Mouse (Mus musculus) midbrain, embryonic 15.5 days (tissue): ENCODE data around the gene Adarb2. TPM values are rescaled to one million over a fixed set of nuclear protein-coding genes. Genes with fewer than 3 reads are reported as not detected.
A peak's percentile ranks its signal among the peaks of the same experiment; 100 is the strongest.

Source experiments
- ATAC-seq: fragments of 200-750 bp; cut with Nextera tagmentation; replicated peaks from 2 replicates; pipeline ENCODE4 v1.8.0; 2017; ENCODE audit warnings: moderate TSS enrichment
- H3K27ac ChIP-seq: fragments of 300-500 bp; sonication (generic); 2 replicates; pipeline ENCODE4 v1.5.1; 2015; ENCODE audit warnings: mild to moderate bottlenecking, inconsistent platforms
- H3K27me3 ChIP-seq: fragments of 300-500 bp; sonication (generic); replicated peaks from 2 replicates; pipeline ENCODE4 v1.6.1; 2015; ENCODE audit warnings: inconsistent platforms
- H3K36me3 ChIP-seq: fragments of 300-500 bp; sonication (generic); replicated peaks from 2 replicates; pipeline ENCODE4 v1.6.1; 2015; ENCODE audit warnings: inconsistent platforms
- H3K4me1 ChIP-seq: fragments of 300-500 bp; sonication (generic); 2 replicates; pipeline ENCODE4 v1.6.1; 2015; ENCODE audit warnings: inconsistent platforms
- H3K4me2 ChIP-seq: fragments of 300-500 bp; sonication (generic); 2 replicates; pipeline ENCODE4 v1.6.1; 2015; ENCODE audit warnings: inconsistent platforms, mild to moderate bottlenecking, moderate library complexity
- H3K4me3 ChIP-seq: fragments of 300-500 bp; sonication (generic); 2 replicates; pipeline ENCODE4 v1.5.1; 2015; ENCODE audit warnings: mild to moderate bottlenecking, inconsistent platforms
- H3K9ac ChIP-seq: fragments of 300-500 bp; sonication (generic); 2 replicates; pipeline ENCODE4 v1.6.1; 2015; ENCODE audit warnings: mild to moderate bottlenecking, inconsistent platforms
- H3K9me3 ChIP-seq: fragments of 300-500 bp; sonication (generic); 2 replicates; pipeline ENCODE4 v1.6.1; 2016; ENCODE audit warnings: inconsistent platforms
- WGBS: fragments of 180-500 bp; shearing (Covaris S2); methylation state at CpG from one replicate; pipeline ENCODE4 v1.1.7; 2015; ENCODE audit warnings: mixed read lengths; 5-methylcytosine and 5-hydroxymethylcytosine counted together
- polyA plus RNA-seq: library from polyadenylated mRNA; unstranded; fragments of >200 nt; fragmentation: Nextera tagmentation; extraction: Ambion mirVana; gene quantifications from 2 replicates; pipeline ENCODE4 v1.2.1, GENCODE M21; 2015

Adarb2 gene
- polyA plus RNA-seq, 1 experiment from 2014 or later, result 39.3 TPM

DNA sequence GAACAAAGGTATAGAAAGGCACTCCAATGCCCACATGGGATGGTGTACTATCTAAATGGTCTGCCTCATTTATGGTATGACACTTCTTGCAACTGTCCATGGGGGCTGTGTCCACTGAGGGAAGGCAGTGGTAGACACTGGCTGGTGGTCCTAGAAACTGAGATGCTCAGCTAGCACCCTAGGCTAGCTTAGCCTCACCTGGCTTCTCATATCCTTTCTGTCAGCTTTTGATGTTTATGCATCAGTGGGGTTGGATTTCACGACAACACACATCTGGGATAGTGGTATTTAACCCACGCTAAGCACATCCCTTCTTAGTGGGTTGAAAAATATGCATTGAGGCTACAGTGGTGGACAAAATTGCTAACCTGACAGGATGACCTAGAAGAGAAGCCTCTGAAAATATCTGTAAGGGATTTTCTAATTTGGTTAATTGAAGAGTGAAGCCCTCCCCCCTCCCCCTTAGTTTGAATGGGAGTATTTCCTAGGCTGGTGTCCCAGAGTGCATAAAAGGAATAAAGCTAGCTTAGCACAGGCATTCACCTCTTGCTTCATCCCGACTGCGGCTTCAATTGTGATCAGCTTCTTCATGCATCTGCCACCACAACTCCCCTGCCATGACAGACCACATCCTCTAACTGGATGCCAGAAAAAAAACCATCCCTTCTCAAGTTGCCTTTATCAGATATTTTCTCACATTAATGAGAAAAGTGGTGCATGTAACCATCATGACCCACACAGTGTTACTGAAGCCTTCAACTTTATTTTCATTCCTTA, 197.8 kb downstream of the Adarb2 start:
- no peak overlapping the region for H3K27ac ChIP-seq
- H3K27me3 ChIP-seq, result no peaks in the 10 kb centered on the region
- H3K4me2 ChIP-seq, result no peak overlapping the region
- no peaks in the 10 kb centered on the region for H3K9me3 ChIP-seq
- no peaks in the 10 kb centered on the region for H3K4me1 ChIP-seq
- WGBS, result 59% methylated on average over 4 of the region's 4 CpGs
- no peaks in the 10 kb centered on the region for H3K36me3 ChIP-seq
- no peak overlapping the region for H3K4me3 ChIP-seq
- ATAC-seq, result 0 out of 2 replicates have a peak, but pooled peaks have one; percentile 33
- no peak overlapping the region for H3K9ac ChIP-seq

DNA sequence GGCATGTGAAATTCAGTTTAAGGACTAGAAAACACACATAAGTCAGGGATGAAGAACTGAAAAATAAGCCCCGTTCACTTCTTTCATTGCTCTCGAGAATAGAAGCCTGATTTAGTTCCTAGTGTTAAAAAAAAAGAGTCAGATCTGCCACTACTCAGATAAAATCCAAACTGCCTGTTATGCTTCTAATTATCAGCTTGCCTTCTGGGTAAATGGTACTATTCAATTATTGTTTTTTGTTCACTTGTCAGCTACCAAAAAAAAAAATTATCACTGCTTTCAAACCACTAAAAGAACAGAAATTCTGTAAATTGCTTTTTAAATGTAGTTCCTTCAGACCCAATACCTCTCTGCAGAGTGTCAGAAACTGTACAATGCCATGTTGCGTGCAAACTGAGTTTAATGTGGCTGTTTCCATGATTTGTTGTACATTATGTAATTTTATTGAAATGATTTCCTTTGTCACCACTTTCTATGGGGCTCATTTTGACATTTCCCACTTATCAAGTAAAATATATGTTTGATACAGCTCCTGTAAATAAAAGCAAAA, 199.7 kb downstream of the Adarb2 start:
- Histone ChIP-seq H3K4me2 (no peak overlapping the region), H3K9ac (no peak overlapping the region), H3K9me3 (no peaks in the 10 kb centered on the region), H3K4me3 (no peak overlapping the region), H3K36me3 (no peaks in the 10 kb centered on the region), H3K4me1 (no peaks in the 10 kb centered on the region), H3K27me3 (no peaks in the 10 kb centered on the region), H3K27ac (no peak overlapping the region)
- no peak for ATAC-seq
- 64% methylated on average over 3 of the region's 3 CpGs for WGBS

DNA sequence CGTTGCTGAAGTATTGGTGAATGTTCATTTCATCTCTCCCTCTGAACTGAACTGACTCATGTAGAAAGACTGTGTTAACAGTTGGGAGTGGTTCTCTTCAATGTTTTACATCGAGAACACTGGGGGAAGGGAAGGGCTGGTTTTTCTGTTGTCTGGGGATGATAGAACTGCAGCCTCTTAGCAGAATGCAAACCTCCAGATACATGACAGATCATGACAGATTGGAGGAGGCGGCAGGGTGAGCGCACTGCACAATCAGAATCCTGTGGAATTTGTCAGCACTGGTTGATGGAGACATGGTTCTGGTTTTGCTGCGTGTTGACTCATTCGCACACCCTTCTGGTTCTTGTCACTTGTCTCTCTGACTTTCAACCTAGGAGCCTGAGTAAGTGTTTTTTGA, 203.4 kb downstream of the Adarb2 start:
- Histone ChIP-seq H3K9ac (no peak overlapping the region), H3K4me3 (no peak overlapping the region), H3K4me1 (no peaks in the 10 kb centered on the region), H3K27me3 (no peaks in the 10 kb centered on the region), H3K4me2 (no peak overlapping the region), H3K36me3 (no peaks in the 10 kb centered on the region), H3K9me3 (no peaks in the 10 kb centered on the region), H3K27ac (no peak overlapping the region)
- no peak for ATAC-seq
- 85% methylated on average over 6 of the region's 6 CpGs for WGBS

DNA sequence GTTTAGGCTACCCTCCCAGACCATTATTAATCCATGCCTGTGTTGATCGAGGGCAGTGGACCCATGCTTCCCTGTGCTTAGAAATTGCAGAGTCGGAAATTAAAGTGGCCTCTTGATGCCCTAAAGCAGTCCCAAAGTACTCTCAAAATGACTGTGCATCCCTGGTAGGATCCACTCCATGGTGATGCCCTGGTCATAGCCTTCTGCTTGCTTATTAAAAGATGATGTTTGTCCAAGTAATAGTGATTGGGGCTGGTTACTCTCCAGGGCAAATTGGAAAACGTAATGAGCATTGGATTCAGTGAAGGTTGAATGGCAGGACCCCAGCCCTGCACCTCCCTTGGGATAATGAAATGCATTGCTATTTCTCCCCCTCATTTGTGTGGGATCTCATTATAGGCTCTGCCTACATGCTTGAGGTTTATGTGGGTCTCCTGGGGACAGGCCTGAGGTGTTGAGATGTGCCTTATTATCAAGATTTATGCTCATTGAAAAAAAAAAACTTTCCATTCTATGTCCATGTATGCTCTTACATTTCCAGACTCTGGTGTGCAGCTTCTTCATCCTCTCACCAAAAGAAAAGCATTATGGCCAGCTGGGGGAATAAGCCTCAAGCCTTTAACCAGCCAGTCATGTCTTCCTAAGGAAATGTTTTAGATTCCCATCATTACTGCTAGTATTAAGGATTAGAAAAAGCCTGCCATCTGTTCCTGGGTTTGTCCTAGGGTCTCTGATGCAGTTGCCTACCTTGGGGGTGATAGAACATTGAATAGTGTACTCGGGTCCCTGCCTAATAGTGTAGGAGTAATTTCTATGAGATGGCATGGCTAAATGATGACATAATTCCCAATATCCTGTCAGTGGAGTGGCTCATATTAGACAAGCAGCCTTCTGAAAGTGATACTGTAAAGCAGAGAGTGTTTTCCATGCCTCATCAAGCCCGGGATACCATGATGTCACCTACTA, 208.0 kb downstream of the Adarb2 start:
- Histone ChIP-seq H3K4me3 (no peak overlapping the region), H3K27me3 (no peaks in the 10 kb centered on the region), H3K9me3 (no peaks in the 10 kb centered on the region), H3K36me3 (no peaks in the 10 kb centered on the region), H3K27ac (no peak overlapping the region), H3K9ac (no peak overlapping the region), H3K4me1 (no peaks in the 10 kb centered on the region), H3K4me2 (no peak overlapping the region)
- peak; percentile 77; the same call in 1 of the 2 replicates for ATAC-seq
- 58% methylated on average over 5 of the region's 5 CpGs for WGBS

DNA sequence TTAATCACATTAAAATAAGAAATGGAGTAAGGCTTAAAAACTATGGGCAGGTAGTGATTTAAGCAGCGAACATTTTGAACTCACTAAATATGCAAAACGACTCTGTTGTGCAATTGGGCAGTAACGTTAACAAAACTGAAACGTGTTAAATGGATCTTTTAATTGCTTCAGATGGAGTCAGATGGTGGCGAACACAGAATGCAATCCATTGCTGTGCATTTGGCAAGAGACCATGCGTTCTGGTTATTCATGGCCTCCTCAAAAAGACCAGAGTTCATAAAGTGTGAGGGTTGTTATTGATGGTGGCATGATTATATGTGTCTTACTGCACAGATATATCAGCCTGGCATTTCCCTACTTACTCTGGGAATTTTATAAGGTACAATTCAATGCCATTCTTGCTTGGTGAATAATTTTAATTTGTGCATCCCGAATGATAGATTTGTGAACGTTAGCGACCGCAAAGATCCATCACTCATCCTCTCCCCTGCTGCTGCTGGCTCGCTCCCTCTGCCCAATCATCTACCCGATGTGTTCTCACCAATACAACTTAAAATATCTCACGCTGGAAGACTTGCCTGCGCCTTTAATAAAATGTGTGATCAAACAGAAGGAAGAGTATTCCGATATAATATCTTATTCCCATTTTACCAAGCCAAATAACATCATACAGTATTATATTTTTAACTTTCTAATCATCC, 221.5 kb downstream of the Adarb2 start:
- Histone ChIP-seq H3K4me3 (no peak overlapping the region), H3K9me3 (no peaks in the 10 kb centered on the region), H3K27me3 (no peaks in the 10 kb centered on the region), H3K4me2 (no peak overlapping the region), H3K9ac (no peak overlapping the region), H3K4me1 (no peaks in the 10 kb centered on the region), H3K36me3 (no peaks in the 10 kb centered on the region), H3K27ac (no peak overlapping the region)
- ATAC-seq, result no peak
- WGBS, result 90% methylated on average over 15 of the region's 15 CpGs

DNA sequence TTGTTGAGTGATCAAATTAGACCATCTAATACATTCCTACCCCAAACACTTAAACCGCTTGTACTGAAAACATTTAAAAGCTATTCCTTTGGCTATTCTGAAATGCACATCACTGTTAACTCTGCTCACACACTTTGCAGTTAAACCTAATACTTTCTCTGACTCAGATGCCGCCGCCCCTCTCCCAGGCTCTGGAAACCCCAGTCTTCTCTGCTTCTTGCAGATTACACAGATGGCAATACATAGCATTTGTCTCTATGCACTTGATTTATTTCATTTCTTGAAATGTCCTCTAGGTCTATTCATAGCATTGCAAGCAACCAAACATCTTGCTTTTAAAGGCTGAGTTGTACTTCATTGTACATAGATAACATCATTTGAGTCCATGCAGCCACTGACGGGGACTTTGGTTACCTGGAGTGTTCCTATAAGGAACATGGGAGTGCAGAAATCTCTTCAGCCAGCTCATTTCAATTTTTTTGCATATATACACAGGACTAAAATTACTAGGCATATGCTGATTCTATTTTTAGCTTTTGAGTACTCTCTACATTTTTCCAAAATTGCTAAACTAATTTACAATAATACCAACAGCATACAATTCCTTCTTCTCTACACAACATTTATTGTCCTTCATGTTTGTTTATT, 236.6 kb downstream of the Adarb2 start:
- no peak overlapping the region for H3K9ac ChIP-seq
- no peaks in the 10 kb centered on the region for H3K4me1 ChIP-seq
- H3K27me3 ChIP-seq, result no peaks in the 10 kb centered on the region
- WGBS, result 95% methylated on average over 4 of the region's 4 CpGs
- no peaks in the 10 kb centered on the region for H3K9me3 ChIP-seq
- no peak overlapping the region for H3K27ac ChIP-seq
- no peak overlapping the region for H3K4me3 ChIP-seq
- H3K4me2 ChIP-seq, result no peak overlapping the region
- H3K36me3 ChIP-seq, result no peaks in the 10 kb centered on the region
- ATAC-seq, result no peak

DNA sequence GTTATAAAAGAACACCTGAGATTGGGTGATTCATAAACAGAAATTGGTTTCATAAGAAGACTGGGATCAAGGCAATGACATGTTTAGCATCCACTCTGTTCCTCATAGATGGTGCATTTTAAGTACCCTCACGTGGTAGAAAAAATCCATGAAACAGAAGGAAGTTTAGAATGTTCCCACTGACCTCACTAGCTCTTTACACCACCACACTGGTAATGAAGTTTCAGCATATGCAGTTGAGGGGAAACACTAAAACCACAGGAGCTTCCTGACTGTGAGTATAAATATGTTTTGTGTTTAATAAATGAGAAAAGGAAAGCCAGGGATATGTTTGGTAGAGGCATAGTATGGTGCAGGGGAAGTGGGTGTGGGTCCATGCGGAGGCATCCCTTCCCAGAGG, 242.7 kb downstream of the Adarb2 start:
- WGBS, result 80% methylated on average over 2 of the region's 2 CpGs
- no peaks in the 10 kb centered on the region for H3K36me3 ChIP-seq
- no peak overlapping the region for H3K27ac ChIP-seq
- no peak overlapping the region for H3K4me2 ChIP-seq
- no peak overlapping the region for H3K9ac ChIP-seq
- no peaks in the 10 kb centered on the region for H3K27me3 ChIP-seq
- H3K4me3 ChIP-seq, result no peak overlapping the region
- no peaks in the 10 kb centered on the region for H3K9me3 ChIP-seq
- no peaks in the 10 kb centered on the region for H3K4me1 ChIP-seq
- ATAC-seq, result no peak

DNA sequence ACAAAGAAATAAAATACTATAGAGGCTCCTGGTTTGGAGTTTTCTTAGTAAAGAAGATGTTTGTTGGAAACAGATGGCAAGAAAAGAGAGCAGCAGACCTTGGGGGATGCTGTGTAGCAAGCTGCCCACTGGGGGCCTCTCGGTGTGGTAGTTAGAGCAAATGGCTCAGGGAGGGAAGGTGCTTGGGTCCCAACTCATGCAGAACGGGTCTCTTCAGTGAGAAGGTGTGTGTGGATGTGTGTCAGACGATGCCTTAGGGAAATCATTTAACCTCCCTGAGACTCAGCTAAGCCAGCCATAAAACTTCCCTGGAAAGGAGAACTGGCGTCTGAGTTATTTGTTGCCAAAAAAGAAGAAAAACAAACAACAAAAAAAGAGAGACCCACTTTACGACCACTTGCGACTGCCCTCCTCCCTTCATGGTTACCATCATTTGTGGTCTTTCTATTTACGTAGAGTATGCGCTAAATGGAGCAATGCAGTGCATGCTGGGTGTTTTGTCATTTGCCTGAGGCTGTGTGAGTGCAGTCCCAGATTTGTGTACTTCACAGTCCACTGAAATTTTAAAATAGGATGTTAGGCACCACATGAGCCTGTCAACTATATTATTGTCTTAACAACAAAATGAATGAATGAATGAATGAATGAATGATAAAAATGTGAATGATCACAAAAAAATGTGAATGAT, 245.7 kb downstream of the Adarb2 start:
- no peak overlapping the region for H3K9ac ChIP-seq
- no peaks in the 10 kb centered on the region for H3K36me3 ChIP-seq
- no peak overlapping the region for H3K4me3 ChIP-seq
- WGBS, result 80% methylated on average over 8 of the region's 8 CpGs
- H3K27me3 ChIP-seq, result no peaks in the 10 kb centered on the region
- H3K4me1 ChIP-seq, result no peaks in the 10 kb centered on the region
- no peak for ATAC-seq
- no peak overlapping the region for H3K4me2 ChIP-seq
- no peaks in the 10 kb centered on the region for H3K9me3 ChIP-seq
- H3K27ac ChIP-seq, result no peak overlapping the region

DNA sequence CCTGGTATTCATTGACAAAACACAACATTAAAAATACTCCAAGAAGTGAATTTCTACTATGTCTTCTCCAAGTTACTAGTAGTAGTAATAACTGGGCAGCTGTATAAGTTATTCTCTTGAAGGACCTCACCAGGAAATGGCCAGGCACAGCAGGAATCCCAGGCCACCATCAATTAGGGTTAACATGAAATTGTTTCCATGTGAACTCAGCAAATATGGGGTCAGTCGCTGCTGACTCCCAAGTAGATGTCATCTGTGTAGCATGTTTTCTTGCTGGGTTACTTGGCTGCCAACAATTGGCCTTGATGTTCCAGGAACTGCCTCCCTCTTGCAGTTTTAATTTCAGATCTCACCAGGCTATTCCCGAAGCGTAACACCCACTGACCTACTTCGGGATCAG, 248.9 kb downstream of the Adarb2 start:
- Histone ChIP-seq H3K4me1 (no peaks in the 10 kb centered on the region), H3K4me3 (no peak overlapping the region), H3K9me3 (no peaks in the 10 kb centered on the region), H3K27ac (no peak overlapping the region), H3K36me3 (no peaks in the 10 kb centered on the region), H3K27me3 (no peaks in the 10 kb centered on the region), H3K4me2 (no peak overlapping the region), H3K9ac (no peak overlapping the region)
- no peak for ATAC-seq
- WGBS, result 76% methylated on average over 4 of the region's 4 CpGs

DNA sequence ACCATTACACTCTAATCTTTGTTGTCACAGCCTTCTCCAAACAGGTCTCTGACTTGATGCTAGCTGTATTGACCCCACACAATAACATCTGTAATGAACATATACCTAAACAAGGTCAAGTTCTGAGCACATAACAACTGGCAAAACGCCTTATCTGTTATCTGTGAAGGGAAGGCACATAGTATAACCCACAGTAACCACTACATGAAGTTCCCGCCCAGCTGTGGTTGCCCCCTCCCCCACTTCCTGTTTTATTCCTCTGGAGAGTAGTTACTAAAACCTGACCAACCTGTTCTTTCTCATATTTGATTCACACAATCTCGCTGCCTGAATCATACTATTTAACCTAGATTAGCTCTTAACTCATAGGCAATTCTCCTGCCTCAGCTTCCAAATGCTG, 254.2 kb downstream of the Adarb2 start:
- H3K27me3 ChIP-seq, result no peaks in the 10 kb centered on the region
- WGBS, result 84% methylated on average over 3 of the region's 3 CpGs
- ATAC-seq, result no peak
- H3K4me3 ChIP-seq, result no peak overlapping the region
- H3K4me2 ChIP-seq, result no peak overlapping the region
- H3K4me1 ChIP-seq, result no peaks in the 10 kb centered on the region
- H3K36me3 ChIP-seq, result no peaks in the 10 kb centered on the region
- no peaks in the 10 kb centered on the region for H3K9me3 ChIP-seq
- no peak overlapping the region for H3K9ac ChIP-seq
- no peak overlapping the region for H3K27ac ChIP-seq

DNA sequence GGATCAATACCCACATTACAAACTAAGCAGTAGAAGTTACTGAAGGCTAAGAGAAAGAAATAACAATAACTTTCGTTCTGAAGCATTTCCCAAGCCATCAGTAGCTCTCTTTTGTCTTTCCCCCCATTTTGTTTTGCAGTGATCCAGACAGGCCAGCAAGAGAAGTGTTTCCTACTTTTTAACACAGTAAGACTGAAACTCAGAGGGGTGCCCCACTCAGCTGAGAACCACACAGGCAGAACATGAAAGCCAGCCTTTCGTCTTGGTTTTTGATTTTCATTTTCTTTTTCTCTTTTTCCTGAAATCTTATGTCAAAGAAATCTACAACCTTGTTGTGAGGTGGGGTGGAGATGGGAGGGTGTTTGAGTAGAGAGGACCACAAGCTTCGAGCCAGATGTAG, 255.2 kb downstream of the Adarb2 start:
- WGBS, result 73% methylated on average over 3 of the region's 3 CpGs

More for the DNA sequence above, 255.2 kb downstream of the Adarb2 start:
- H3K9ac ChIP-seq, result no peak overlapping the region
- ATAC-seq, result no peak
- no peak overlapping the region for H3K4me3 ChIP-seq
- no peaks in the 10 kb centered on the region for H3K27me3 ChIP-seq
- H3K36me3 ChIP-seq, result no peaks in the 10 kb centered on the region
- H3K4me2 ChIP-seq, result no peak overlapping the region
- no peaks in the 10 kb centered on the region for H3K9me3 ChIP-seq
- H3K4me1 ChIP-seq, result no peaks in the 10 kb centered on the region
- no peak overlapping the region for H3K27ac ChIP-seq
